Mouse (Mus musculus) brain, embryonic 14.5 days (tissue): Measurements from ENCODE around the gene Arhgap11a.

ENCODE experiments used
- CTCF ChIP-seq: fragments of 200-500 bp; IDR thresholded peaks from 2 replicates; pipeline ENCODE4 v1.5.1; 2012; ENCODE audit warnings: inconsistent platforms, mild to moderate bottlenecking, moderate library complexity, borderline replicate concordance; ENCODE audit not compliant: insufficient read depth, insufficient read length; ENCODE audit errors: extremely low read depth
- POLR2A ChIP-seq: fragments of 200-500 bp; IDR thresholded peaks from 2 replicates; pipeline ENCODE4 v1.6.1; 2012; ENCODE audit warnings: mild to moderate bottlenecking, inconsistent platforms, borderline replicate concordance; ENCODE audit not compliant: poor library complexity, insufficient read depth, insufficient read length, severe bottlenecking; ENCODE audit errors: extremely low read depth

GRCm38 (mm10) chr2:113821176-113821734 lies 27.2 kb downstream of the Arhgap11a start:
- no peak for TF ChIP-seq CTCF
- no peak for TF ChIP-seq POLR2A
